Mouse (Mus musculus): ENCODE measurements around the gene Kdf1.

GRCm38 (mm10) chr4:133511050-133511449 is 7.7 kb upstream of the Kdf1 start:
- TF ChIP-seq POLR2A (IDR thresholded peaks at IDR 0.05; ENCODE audit: insufficient read depth, low read depth, low read length) (no peak), CTCF (IDR thresholded peaks at IDR 0.05; ENCODE audit: insufficient read depth, low read depth, low read length) (no peak)
